Mouse (Mus musculus): Measurements from ENCODE around the gene Rxrb.

The Rxrb gene

GRCm38 (mm10) chr17:34045941-34046340 is 14.3 kb downstream of the Rxrb start:
- no peak for DNase-seq (ENCODE audit: low spot score in 2 of 2)

- no peak for DNase-seq (ENCODE audit: low spot score in 2 of 2)
Measured at GRCm38 (mm10) chr17:34047404-34048050, 15.9 kb downstream of the Rxrb start.

- DNase-seq (ENCODE audit: low spot score in 2 of 2): no peak
Measured at GRCm38 (mm10) chr17:34057224-34057623, 25.6 kb downstream of the Rxrb start.

- no peak for DNase-seq (ENCODE audit: low spot score in 2 of 2)
Measured at GRCm38 (mm10) chr17:34068864-34069263, 37.3 kb downstream of the Rxrb start.

- DNase-seq (ENCODE audit: low spot score in 2 of 2): no peak
Measured at GRCm38 (mm10) chr17:34072091-34072490, 40.5 kb downstream of the Rxrb start.

- peak; percentile 56 to 63 for DNase-seq (ENCODE audit: low spot score in 2 of 2)
Measured at GRCm38 (mm10) chr17:34075271-34075670, 43.7 kb downstream of the Rxrb start.

- peak; percentile 51 to 58 for DNase-seq (ENCODE audit: low spot score in 2 of 2)
Measured at GRCm38 (mm10) chr17:34077549-34077948, 45.9 kb downstream of the Rxrb start.

- DNase-seq (ENCODE audit: low spot score in 2 of 2): no peak
Measured at GRCm38 (mm10) chr17:34078148-34078547, 46.5 kb downstream of the Rxrb start.

GRCm38 (mm10) chr17:34079002-34079401 is 47.4 kb downstream of the Rxrb start:
- DNase-seq (ENCODE audit: low spot score in 2 of 2): no peak

- peak in 1 of 2 experiments; percentile 24 for DNase-seq (ENCODE audit: low spot score in 2 of 2)
Measured at GRCm38 (mm10) chr17:34079621-34080020, 48.0 kb downstream of the Rxrb start.

GRCm38 (mm10) chr17:34083104-34083503 is 51.5 kb downstream of the Rxrb start:
- DNase-seq (ENCODE audit: low spot score in 2 of 2): no peak

GRCm38 (mm10) chr17:34087386-34087785 is 55.8 kb downstream of the Rxrb start:
- DNase-seq (ENCODE audit: low spot score in 2 of 2): no peak

All from frontal cortex, postnatal 25 days (tissue).